Mouse (Mus musculus) C2C12 (cell line): ENCODE data around the gene Slc9a3r1. TPM values are rescaled to one million over a fixed set of nuclear protein-coding genes. Genes with fewer than 3 reads are reported as not detected.

Experiments
- H3K27me3 ChIP-seq: one replicate; pipeline ENCODE4 v1.6.1; 2011; ENCODE audit not compliant: control insufficient read depth, insufficient read depth, insufficient read length
- H3K36me3 ChIP-seq: one replicate; pipeline ENCODE4 v1.6.1; 2011; ENCODE audit not compliant: control insufficient read depth, insufficient read depth
- H3K4me3 ChIP-seq: one replicate; pipeline ENCODE4 v1.5.1; 2011; ENCODE audit warnings: mild to moderate bottlenecking, control low read depth; ENCODE audit not compliant: poor library complexity, insufficient read depth, severe bottlenecking
- H3K79me2 ChIP-seq: one replicate; pipeline ENCODE4 v1.6.1; 2011; ENCODE audit not compliant: control insufficient read depth, insufficient read depth
- H3K79me3 ChIP-seq: one replicate; pipeline ENCODE4 v1.6.1; 2011; ENCODE audit warnings: low read depth, control low read depth
- H3ac ChIP-seq: one replicate; pipeline ENCODE3; 2011; ENCODE audit warnings: low read depth; ENCODE audit not compliant: control insufficient read depth, insufficient read length
- CEBPB ChIP-seq: IDR thresholded peaks from one replicate; pipeline ENCODE4 v1.6.1; 2011; ENCODE audit warnings: low read depth, mild to moderate bottlenecking, control low read depth, moderate library complexity
- CTCF ChIP-seq: IDR thresholded peaks from one replicate; pipeline ENCODE4 v1.5.1; 2011; ENCODE audit not compliant: control insufficient read depth, insufficient read depth, insufficient read length
- FOSL1 ChIP-seq: IDR thresholded peaks from one replicate; pipeline ENCODE4 v1.8.0; 2011; ENCODE audit warnings: mild to moderate bottlenecking, low read length; ENCODE audit not compliant: poor library complexity, insufficient read depth, severe bottlenecking
- MAX ChIP-seq: IDR thresholded peaks from one replicate; pipeline ENCODE4 v1.6.1; 2011; ENCODE audit warnings: mild to moderate bottlenecking, control low read depth
- MYOD1 ChIP-seq: IDR thresholded peaks from one replicate; pipeline ENCODE4 v1.6.1; 2011; ENCODE audit warnings: low read depth; ENCODE audit not compliant: control insufficient read depth, insufficient read length
- MYOG ChIP-seq: IDR thresholded peaks from one replicate; pipeline ENCODE4 v1.6.1; 2011; ENCODE audit not compliant: control insufficient read depth, insufficient read length; ENCODE audit errors: extremely low read depth
- USF1 ChIP-seq: IDR thresholded peaks from one replicate; pipeline ENCODE4 v1.6.1; 2011; ENCODE audit warnings: low read depth, mild to moderate bottlenecking, control low read depth, moderate library complexity
- polyA plus RNA-seq: library from polyadenylated mRNA; unstranded; fragments of >200 nt; fragmentation: generic; extraction: Trizol; gene quantifications from one replicate; pipeline ENCODE4 v1.2.1, GENCODE M21; 2012; ENCODE audit warnings: missing spikeins

Gene Slc9a3r1
- polyA plus RNA-seq, 1 experiment = 19.1 TPM

DNA sequence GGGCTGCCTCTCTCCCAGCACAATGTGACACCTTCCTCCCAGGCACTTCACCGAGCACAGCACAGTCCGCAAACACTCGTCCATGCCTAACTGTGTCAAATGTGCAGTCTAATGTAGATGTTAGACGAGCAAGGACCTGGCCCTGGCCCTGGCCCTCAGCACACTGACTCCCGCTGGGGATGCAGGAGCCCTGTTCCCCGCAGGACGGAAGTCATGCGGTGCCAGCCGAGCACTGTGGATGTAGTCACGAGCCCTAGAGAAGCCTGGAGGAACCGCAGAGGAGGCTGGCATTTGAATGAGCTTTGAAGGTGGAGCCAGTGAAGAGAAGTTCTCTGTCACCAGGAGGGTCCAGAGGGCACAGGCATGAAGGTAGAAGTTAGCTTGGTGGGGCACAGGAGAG is 60.3 kb downstream of the Slc9a3r1 start:
- Histone ChIP-seq H3K79me2 (no peaks in the 10 kb centered on the region), H3K79me3 (no peaks in the 10 kb centered on the region), H3K27me3 (no peaks in the 10 kb centered on the region), H3ac (no peak overlapping the region), H3K36me3 (no peaks in the 10 kb centered on the region), H3K4me3 (no peak overlapping the region)
- TF ChIP-seq MYOG (no peak), FOSL1 (no peak), CEBPB (no peak), CTCF (no peak), MYOD1 (no peak), USF1 (no peak), MAX (no peak)

DNA sequence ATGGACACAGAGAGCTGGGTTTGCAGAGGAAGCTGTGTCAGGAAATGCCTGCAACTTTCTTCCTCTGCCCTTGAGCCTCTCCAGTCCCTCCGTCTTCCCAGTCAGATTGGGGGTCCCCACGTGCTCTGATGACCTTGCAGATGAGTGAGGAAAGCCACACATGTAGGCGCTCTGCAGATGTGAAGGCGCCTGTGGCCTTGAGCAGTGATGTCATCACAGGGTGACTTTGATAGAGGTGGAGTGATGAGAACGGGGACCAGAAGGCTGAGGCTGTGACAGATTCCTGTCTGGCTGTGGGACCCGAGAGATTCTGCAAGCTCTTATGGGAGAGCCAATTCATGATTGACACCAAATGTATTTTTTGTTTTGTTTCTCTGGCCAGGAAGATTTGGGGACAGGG is 60.7 kb downstream of the Slc9a3r1 start:
- no peaks in the 10 kb centered on the region for H3K79me2 ChIP-seq
- H3ac ChIP-seq = no peak overlapping the region
- no peaks in the 10 kb centered on the region for H3K36me3 ChIP-seq
- H3K27me3 ChIP-seq = no peaks in the 10 kb centered on the region
- TF ChIP-seq FOSL1 = no peak
- TF ChIP-seq MYOD1 = no peak
- no peak for TF ChIP-seq CTCF
- TF ChIP-seq MYOG = no peak
- TF ChIP-seq USF1 = no peak
- TF ChIP-seq CEBPB = no peak
- no peak for TF ChIP-seq MAX
- H3K4me3 ChIP-seq = no peak overlapping the region
- no peaks in the 10 kb centered on the region for H3K79me3 ChIP-seq

DNA sequence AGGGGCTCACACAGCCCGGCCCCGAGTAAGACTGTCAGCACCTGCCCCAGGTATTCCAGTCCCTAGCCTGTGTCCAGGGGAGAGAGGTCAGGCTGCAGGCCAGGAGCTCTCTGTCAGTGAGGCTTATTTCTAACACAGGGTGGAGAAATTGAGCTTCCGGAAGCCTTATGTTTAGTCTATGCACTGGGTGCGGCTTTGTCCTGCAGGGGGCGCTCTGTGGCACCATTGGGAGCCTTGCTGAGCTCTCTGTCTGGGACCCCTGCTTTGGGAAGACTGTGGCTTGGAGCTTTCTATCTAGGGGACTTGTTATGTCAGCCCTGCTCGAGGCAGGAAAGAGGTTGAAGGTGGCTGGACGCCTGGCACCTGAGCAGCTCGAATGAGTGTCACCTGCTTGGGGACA is 61.7 kb downstream of the Slc9a3r1 start:
- no peaks in the 10 kb centered on the region for H3K79me3 ChIP-seq
- no peak overlapping the region for H3ac ChIP-seq
- no peaks in the 10 kb centered on the region for H3K36me3 ChIP-seq
- TF ChIP-seq CEBPB (no peak), CTCF (no peak), USF1 (no peak), FOSL1 (no peak), MAX (no peak)
- H3K27me3 ChIP-seq = no peaks in the 10 kb centered on the region
- H3K79me2 ChIP-seq = no peaks in the 10 kb centered on the region
- H3K4me3 ChIP-seq = no peak overlapping the region

DNA sequence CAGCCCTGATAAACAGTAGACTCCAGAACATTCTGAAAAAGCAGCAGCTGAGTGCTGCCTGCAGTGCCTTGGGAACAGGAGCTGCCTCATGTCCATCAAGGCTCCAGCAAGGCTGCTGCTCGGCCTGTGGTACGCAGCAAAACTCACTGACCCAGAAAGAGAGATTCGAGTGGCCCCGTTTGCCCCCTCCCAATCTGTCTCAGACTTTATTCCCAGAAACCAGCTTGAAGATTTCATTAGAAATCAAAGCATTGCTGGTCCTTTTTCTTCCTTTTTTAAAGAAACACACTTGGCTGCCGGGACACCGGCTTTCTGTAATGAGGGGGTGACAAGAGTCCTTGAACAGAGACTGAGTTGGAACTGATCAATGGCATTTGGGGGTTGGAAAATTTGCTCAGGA is 62.2 kb downstream of the Slc9a3r1 start:
- no peaks in the 10 kb centered on the region for H3K27me3 ChIP-seq
- TF ChIP-seq MYOD1 (no peak), MAX (no peak), CTCF (no peak), USF1 (no peak), FOSL1 (no peak), CEBPB (no peak), MYOG (no peak)
- no peaks in the 10 kb centered on the region for H3K36me3 ChIP-seq
- no peak overlapping the region for H3K4me3 ChIP-seq
- H3K79me3 ChIP-seq = no peaks in the 10 kb centered on the region
- H3K79me2 ChIP-seq = no peaks in the 10 kb centered on the region
- H3ac ChIP-seq = no peak overlapping the region

DNA sequence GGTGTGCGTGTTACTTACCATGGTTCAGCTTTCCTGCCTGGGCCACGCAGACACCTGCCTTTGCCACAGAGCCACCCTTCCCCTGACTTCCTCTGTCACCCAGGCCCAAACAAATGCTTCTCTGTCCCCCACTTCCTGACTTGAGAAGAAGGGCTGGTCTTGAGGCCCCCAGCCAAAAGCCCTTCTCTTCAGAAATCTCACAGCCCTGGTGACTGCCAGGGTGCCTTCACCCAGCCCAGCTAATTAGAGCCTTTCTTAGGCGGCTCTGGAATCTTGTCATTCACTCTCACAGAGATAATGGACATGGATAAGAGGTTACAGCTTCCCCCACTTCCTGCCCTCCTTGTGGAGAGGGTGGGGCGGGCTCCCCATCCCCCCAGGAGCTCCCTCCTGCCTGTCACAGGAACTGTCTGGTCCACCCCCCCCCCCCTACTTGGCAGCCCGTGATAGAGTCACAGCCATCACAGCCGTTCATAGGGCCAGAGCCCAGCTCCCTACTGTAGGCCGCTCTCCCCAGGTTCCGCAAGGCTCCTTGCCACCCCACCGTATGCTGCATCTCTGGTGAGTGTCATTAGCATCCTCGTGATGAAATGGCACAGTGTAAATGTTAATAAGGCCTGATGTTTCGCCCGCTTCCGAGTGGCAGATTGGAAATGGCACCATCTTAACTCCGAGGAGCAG is 63.8 kb downstream of the Slc9a3r1 start:
- H3K4me3 ChIP-seq = no peak overlapping the region
- no peak overlapping the region for H3ac ChIP-seq
- TF ChIP-seq MAX = no peak
- TF ChIP-seq USF1 = no peak
- TF ChIP-seq CTCF = no peak
- no peak for TF ChIP-seq CEBPB
- TF ChIP-seq MYOD1 = no peak
- no peak for TF ChIP-seq FOSL1
- no peak for TF ChIP-seq MYOG
- H3K79me2 ChIP-seq = no peaks in the 10 kb centered on the region
- H3K36me3 ChIP-seq = no peaks in the 10 kb centered on the region
- H3K79me3 ChIP-seq = no peaks in the 10 kb centered on the region
- no peaks in the 10 kb centered on the region for H3K27me3 ChIP-seq

DNA sequence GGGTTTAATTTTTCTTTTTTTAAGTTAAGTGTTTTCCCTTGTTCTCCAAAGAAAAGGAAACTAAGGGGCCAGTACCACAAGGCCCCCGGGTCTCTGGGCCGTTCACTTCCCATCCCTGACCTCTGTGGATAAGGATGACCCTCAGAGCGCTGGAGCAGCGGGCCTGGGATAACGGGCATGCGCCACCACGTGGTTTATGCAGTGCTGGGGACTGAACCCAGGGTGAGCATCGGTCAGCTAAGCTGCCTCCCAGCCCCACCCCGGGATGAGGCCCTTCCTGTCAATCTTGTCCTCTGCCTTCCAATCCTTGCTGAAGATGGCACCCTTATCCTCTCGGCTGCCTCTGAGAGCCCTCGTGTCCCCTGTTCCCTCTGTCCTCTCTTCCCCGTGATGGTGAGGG is 64.5 kb downstream of the Slc9a3r1 start:
- TF ChIP-seq CEBPB (no peak), MYOG (no peak), CTCF (no peak), USF1 (no peak), FOSL1 (no peak), MAX (no peak), MYOD1 (no peak)
- no peaks in the 10 kb centered on the region for H3K79me2 ChIP-seq
- no peak overlapping the region for H3ac ChIP-seq
- no peaks in the 10 kb centered on the region for H3K27me3 ChIP-seq
- H3K36me3 ChIP-seq = no peaks in the 10 kb centered on the region
- no peaks in the 10 kb centered on the region for H3K79me3 ChIP-seq
- no peak overlapping the region for H3K4me3 ChIP-seq
